Mouse (Mus musculus) CD4-positive helper T cell, adult 2 months (primary cell): ENCODE results near the gene Ache.
"Not testable (repeated sequence)": the region's sequence is repeated elsewhere in the genome, so short reads cannot be mapped to it uniquely, and the experiment has no call there.

Experiments
- DNase-seq: peaks from one replicate; pipeline ENCODE4 v3.0.0-alpha.2; 2012; ENCODE audit warnings: low read depth, missing footprints, low spot score

Gene Ache

GRCm38 (mm10) chr5:137287032-137287952 lies at the start of gene Ache:
Gene Ache (plus strand): TSS chr5:137287519.
- peak; percentile 58 for DNase-seq

GRCm38 (mm10) chr5:137263897-137264720 lies 23.2 kb upstream of the Ache start:
- DNase-seq: no peak

- DNase-seq: no peak
Observed at GRCm38 (mm10) chr5:137264787-137265186, 22.5 kb upstream of the Ache start.

GRCm38 (mm10) chr5:137268131-137268910 lies 19.0 kb upstream of the Ache start:
- no peak for DNase-seq

GRCm38 (mm10) chr5:137277360-137278342 lies 9.7 kb upstream of the Ache start:
- no peak for DNase-seq

- not testable (repeated sequence) for DNase-seq
Observed at GRCm38 (mm10) chr5:137284411-137284810, 2.9 kb upstream of the Ache start.

GRCm38 (mm10) chr5:137285045-137285444 lies 2.3 kb upstream of the Ache start:
- peak; percentile 68 for DNase-seq

GRCm38 (mm10) chr5:137285986-137286385 lies 1.3 kb upstream of the Ache start:
- no peak for DNase-seq

- peak; percentile 71 for DNase-seq
Observed at GRCm38 (mm10) chr5:137286655-137287031, 676 bp upstream of the Ache start.

- peak; percentile 54 for DNase-seq
Observed at GRCm38 (mm10) chr5:137287953-137288743, 829 bp downstream of the Ache start.

- DNase-seq: no peak
Observed at GRCm38 (mm10) chr5:137288999-137289470, 1.7 kb downstream of the Ache start.

- no peak for DNase-seq
Observed at GRCm38 (mm10) chr5:137289591-137290365, 2.5 kb downstream of the Ache start.

GRCm38 (mm10) chr5:137290677-137291076 lies 3.4 kb downstream of the Ache start:
- DNase-seq: peak; percentile 35

GRCm38 (mm10) chr5:137291381-137291926 lies 4.1 kb downstream of the Ache start:
- no peak for DNase-seq

- DNase-seq: peak; percentile 75
Observed at GRCm38 (mm10) chr5:137293282-137293681, 6.0 kb downstream of the Ache start.

GRCm38 (mm10) chr5:137293839-137294743 lies 6.8 kb downstream of the Ache start, which contains the start of gene Ufsp1:
Gene Ufsp1 (plus strand): TSS chr5:137294629.
- peak; percentile 96 for DNase-seq

GRCm38 (mm10) chr5:137294744-137295093 lies 7.4 kb downstream of the Ache start:
- DNase-seq: no peak
